Mouse (Mus musculus) gastrocnemius, postnatal 25 days (tissue): ENCODE data around the gene Serinc2. TPM values are rescaled to one million over a fixed set of nuclear protein-coding genes. Genes with fewer than 3 reads are reported as not detected.

Source experiments
- total RNA-seq, 2 experiments: library from RNA; stranded (reverse); gene quantifications; 1 replicate in 1 of 2; 2 replicates in 1 of 2; pipeline ENCODE4 v1.2.3; 2021

Serinc2 gene
- total RNA-seq, 2 experiments from 2014 or later: 52.0 to 64.1 TPM

Other genes starting within 250 kb of the Serinc2 start
- gene Col16a1, start 231.4 kb downstream of the Serinc2 start, total RNA-seq: 10 to 100 TPM in 1 of 2 experiments, 1 to 10 TPM in 1; 8.6 to 15.5 TPM
- gene Pef1, start 176.6 kb downstream of the Serinc2 start, total RNA-seq: 10 to 100 TPM; 28.9 to 30.5 TPM
- gene Hcrtr1, start 139.8 kb downstream of the Serinc2 start, total RNA-seq: not detected
- 10 to 100 TPM; 23.7 to 31.5 TPM for gene Tinagl1, start 104.1 kb downstream of the Serinc2 start, total RNA-seq
- gene Gm853, start 56.8 kb downstream of the Serinc2 start, total RNA-seq: not detected
- gene Fabp3, start 29.4 kb upstream of the Serinc2 start, total RNA-seq: 1,000 to 10,000 TPM in 1 of 2 experiments, 100 to 1,000 TPM in 1; 646 to 1,026 TPM
- gene Gm10570, start 29.5 kb upstream of the Serinc2 start, total RNA-seq: not detected
- gene Zcchc17, start 80.7 kb upstream of the Serinc2 start, total RNA-seq: 10 to 100 TPM; 36.1 to 37.7 TPM
- 10 to 100 TPM; 10.9 to 11.2 TPM for gene Snrnp40, start 80.9 kb upstream of the Serinc2 start, total RNA-seq